Mouse (Mus musculus): ENCODE measurements around the gene Slc29a1. TPM values are rescaled to one million over a fixed set of nuclear protein-coding genes. Genes with fewer than 3 reads are reported as not detected.

Gene Slc29a1
- total RNA-seq, 2 experiments from 2014 or later = 171 to 176 TPM

- ATAC-seq (replicated peaks; ENCODE audit: low FRiP score, low TSS enrichment, poor library complexity, severe bottlenecking) = peak; percentile 49
These were observed 6.6 kb downstream of the Slc29a1 start for GRCm38 (mm10) chr17:45592606-45593431.

GRCm38 (mm10) chr17:45591701-45592605 is 7.5 kb downstream of the Slc29a1 start:
- no peak for ATAC-seq (replicated peaks; ENCODE audit: low FRiP score, low TSS enrichment, poor library complexity, severe bottlenecking)

GRCm38 (mm10) chr17:45590410-45590809 is 9.0 kb downstream of the Slc29a1 start:
- ATAC-seq (replicated peaks; ENCODE audit: low FRiP score, low TSS enrichment, poor library complexity, severe bottlenecking) = no peak

GRCm38 (mm10) chr17:45589844-45590243 is 9.6 kb downstream of the Slc29a1 start:
- ATAC-seq (replicated peaks; ENCODE audit: low FRiP score, low TSS enrichment, poor library complexity, severe bottlenecking) = no peak

- ATAC-seq (replicated peaks; ENCODE audit: low FRiP score, low TSS enrichment, poor library complexity, severe bottlenecking) = no peak
These were observed 10.2 kb downstream of the Slc29a1 start for GRCm38 (mm10) chr17:45589236-45589635.

- ATAC-seq (replicated peaks; ENCODE audit: low FRiP score, low TSS enrichment, poor library complexity, severe bottlenecking) = no peak
These were observed 11.0 kb downstream of the Slc29a1 start for GRCm38 (mm10) chr17:45588370-45588769.

GRCm38 (mm10) chr17:45586449-45586837 is 13.0 kb downstream of the Slc29a1 start:
- ATAC-seq (replicated peaks; ENCODE audit: low FRiP score, low TSS enrichment, poor library complexity, severe bottlenecking) = no peak

- ATAC-seq (replicated peaks; ENCODE audit: low FRiP score, low TSS enrichment, poor library complexity, severe bottlenecking) = no peak
These were observed 13.5 kb downstream of the Slc29a1 start for GRCm38 (mm10) chr17:45585725-45586448.

- ATAC-seq (replicated peaks; ENCODE audit: low FRiP score, low TSS enrichment, poor library complexity, severe bottlenecking) = no peak; the same call in 1 of the 2 replicates
These were observed 14.3 kb downstream of the Slc29a1 start for GRCm38 (mm10) chr17:45584939-45585678.

- ATAC-seq (replicated peaks; ENCODE audit: low FRiP score, low TSS enrichment, poor library complexity, severe bottlenecking) = no peak
These were observed 15.1 kb downstream of the Slc29a1 start for GRCm38 (mm10) chr17:45584096-45584896.

- ATAC-seq (replicated peaks; ENCODE audit: low FRiP score, low TSS enrichment, poor library complexity, severe bottlenecking) = no peak
These were observed 16.6 kb downstream of the Slc29a1 start for GRCm38 (mm10) chr17:45582715-45583355.

GRCm38 (mm10) chr17:45582188-45582587 is 17.2 kb downstream of the Slc29a1 start:
- peak; percentile 38 for ATAC-seq (replicated peaks; ENCODE audit: low FRiP score, low TSS enrichment, poor library complexity, severe bottlenecking)

- ATAC-seq (replicated peaks; ENCODE audit: low FRiP score, low TSS enrichment, poor library complexity, severe bottlenecking) = peak; percentile 42
These were observed 17.8 kb downstream of the Slc29a1 start for GRCm38 (mm10) chr17:45581567-45581983.

GRCm38 (mm10) chr17:45580958-45581477 is 18.4 kb downstream of the Slc29a1 start:
- no peak for ATAC-seq (replicated peaks; ENCODE audit: low FRiP score, low TSS enrichment, poor library complexity, severe bottlenecking)

- no peak for ATAC-seq (replicated peaks; ENCODE audit: low FRiP score, low TSS enrichment, poor library complexity, severe bottlenecking)
These were observed 19.9 kb downstream of the Slc29a1 start for GRCm38 (mm10) chr17:45579554-45579953.

- no peak for ATAC-seq (replicated peaks; ENCODE audit: low FRiP score, low TSS enrichment, poor library complexity, severe bottlenecking)
These were observed 20.6 kb downstream of the Slc29a1 start for GRCm38 (mm10) chr17:45578843-45579242.

- peak; percentile 23 for ATAC-seq (replicated peaks; ENCODE audit: low FRiP score, low TSS enrichment, poor library complexity, severe bottlenecking)
These were observed 21.2 kb downstream of the Slc29a1 start for GRCm38 (mm10) chr17:45578242-45578641.

All from megakaryocyte-erythroid progenitor cell, adult 5-6 weeks (primary cell).